Mouse (Mus musculus): Measurements from ENCODE around the gene 9230102O04Rik. TPM values are rescaled to one million over a fixed set of nuclear protein-coding genes. Genes with fewer than 3 reads are reported as not detected.
A peak's percentile ranks its signal among the peaks of the same experiment; 100 is the strongest.

9230102O04Rik gene
- polyA plus RNA-seq, 1 experiment from 2014 or later, result 4.0 TPM

DNA sequence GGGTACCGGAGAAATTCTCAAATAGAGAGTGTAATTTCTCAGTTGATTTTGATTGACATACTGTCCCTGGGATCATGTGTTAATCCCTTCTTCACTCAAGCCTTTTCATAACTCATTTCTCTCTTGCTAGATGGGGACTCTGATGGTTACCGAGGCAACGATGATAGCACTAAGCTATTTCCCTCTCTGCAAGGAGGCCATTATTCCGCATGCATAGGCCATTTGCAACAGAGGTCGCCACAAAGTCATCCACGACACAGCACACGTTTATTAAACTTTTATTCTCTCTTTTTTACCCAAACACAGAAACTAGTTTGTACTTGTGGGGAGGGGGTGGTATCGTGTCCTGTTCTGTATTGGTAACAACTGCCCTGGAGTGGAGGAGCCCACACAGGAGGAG, 8.5 kb upstream of the 9230102O04Rik start:
- ATAC-seq, result peak; percentile 57; the same call in 1 of the 2 replicates
- H3K9me3 ChIP-seq (replicated peaks; ENCODE audit: control insufficient read depth, low read length, poor library complexity, severe bottlenecking), result no peaks in the 10 kb centered on the region
- peaks cover 19% of the 10 kb centered on the region for H3K4me1 ChIP-seq (ENCODE audit: control insufficient read depth, insufficient read depth, low read length)
- peaks cover 20% of the 10 kb centered on the region for H3K27me3 ChIP-seq (ENCODE audit: control insufficient read depth, insufficient read depth, low read depth, low read length)
- H3K9ac ChIP-seq (ENCODE audit: low read depth, low read length), result no peak overlapping the region
- no peaks in the 10 kb centered on the region for H3K36me3 ChIP-seq (ENCODE audit: control insufficient read depth, insufficient read depth, low read length)
- WGBS, result 3% methylated on average over 8 of the region's 8 CpGs
- no peak overlapping the region for H3K4me2 ChIP-seq (ENCODE audit: low read length)
- no peak overlapping the region for H3K4me3 ChIP-seq (ENCODE audit: low read depth, low read length)
- no peak overlapping the region for H3K27ac ChIP-seq (ENCODE audit: low read length)

DNA sequence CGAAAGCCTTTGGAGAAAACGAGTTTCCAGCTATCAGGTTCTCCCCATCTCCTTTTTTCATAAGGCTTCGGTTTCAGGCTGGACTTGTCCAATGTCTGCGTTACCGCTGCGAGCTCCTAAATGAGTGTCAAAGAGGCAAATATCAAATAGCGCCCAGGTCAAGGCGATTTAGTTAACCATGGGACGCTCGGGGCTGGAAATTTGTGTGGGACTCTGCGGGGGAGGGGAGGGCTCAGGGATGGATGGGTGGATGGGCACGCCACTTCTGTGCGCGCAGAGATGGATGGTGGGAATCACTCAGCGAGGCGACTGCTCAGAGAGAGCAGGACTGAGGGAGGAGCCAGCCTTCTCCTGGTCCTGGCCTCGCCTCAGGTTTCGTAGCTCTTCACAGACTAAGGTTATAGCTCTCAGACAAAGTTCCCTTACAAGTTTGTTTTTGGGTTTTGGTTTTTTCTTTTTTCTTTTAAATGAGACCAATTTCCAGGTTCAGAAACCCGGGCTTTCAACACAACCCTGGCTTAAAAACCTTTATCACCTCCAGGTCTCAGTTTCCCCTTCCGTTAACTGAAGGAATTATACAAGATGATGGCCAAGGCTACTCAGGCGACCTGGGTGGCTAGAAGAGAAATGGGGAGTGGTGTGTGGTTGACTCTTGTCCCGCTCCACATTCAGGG, 6.9 kb upstream of the 9230102O04Rik start:
- under 1% methylated on average over 22 of the region's 22 CpGs for WGBS
- H3K4me3 ChIP-seq (ENCODE audit: low read depth, low read length), result 0 out of 2 replicates have a peak overlapping the region, but pooled peaks have one; percentile 14
- H3K27me3 ChIP-seq (ENCODE audit: control insufficient read depth, insufficient read depth, low read depth, low read length), result peaks cover 20% of the 10 kb centered on the region
- peak overlapping the region; percentile 50 for H3K4me2 ChIP-seq (ENCODE audit: low read length)
- H3K4me1 ChIP-seq (ENCODE audit: control insufficient read depth, insufficient read depth, low read length), result peaks cover 21% of the 10 kb centered on the region
- no peak overlapping the region for H3K27ac ChIP-seq (ENCODE audit: low read length)
- no peaks in the 10 kb centered on the region for H3K9me3 ChIP-seq (replicated peaks; ENCODE audit: control insufficient read depth, low read length, poor library complexity, severe bottlenecking)
- no peak overlapping the region; the same call in 1 of the 2 replicates for H3K9ac ChIP-seq (ENCODE audit: low read depth, low read length)
- ATAC-seq, result no peak; the same call in 1 of the 2 replicates
- no peaks in the 10 kb centered on the region for H3K36me3 ChIP-seq (ENCODE audit: control insufficient read depth, insufficient read depth, low read length)

DNA sequence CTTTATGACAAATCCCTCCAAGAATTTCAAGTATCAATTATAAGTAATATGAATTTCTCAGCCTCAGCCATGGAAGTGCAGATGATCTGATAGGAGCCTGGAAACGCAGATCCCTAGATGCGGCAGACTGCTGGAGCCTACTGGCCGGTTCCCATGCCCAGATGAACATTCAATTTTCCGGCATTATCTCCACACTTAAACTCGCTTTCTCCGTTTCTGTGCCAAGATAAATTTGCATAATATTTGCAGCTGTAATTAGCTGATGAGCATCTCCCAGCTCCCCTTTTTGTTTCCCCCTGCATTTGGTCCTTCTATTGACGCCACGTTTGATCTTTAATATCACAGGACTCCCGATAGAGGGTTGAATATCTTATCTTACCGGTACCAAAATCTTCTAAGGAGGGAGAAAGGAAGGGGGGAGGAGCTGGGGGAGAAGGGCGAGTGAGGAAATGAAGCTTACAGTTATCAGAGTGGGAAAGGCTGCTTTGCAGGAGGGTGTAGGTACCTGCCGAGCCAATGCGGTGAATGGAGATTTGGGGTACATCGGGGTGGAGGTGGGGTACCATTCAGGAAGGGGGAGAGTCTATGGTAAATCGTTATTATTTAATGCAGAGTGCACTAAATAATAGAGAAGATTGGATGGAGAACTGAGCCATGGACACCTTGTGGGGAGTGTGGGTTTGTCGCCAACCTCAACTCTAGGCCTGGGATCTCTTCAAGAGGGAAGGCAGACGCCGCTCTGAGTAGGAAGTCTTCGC, 5.7 kb upstream of the 9230102O04Rik start:
- peak overlapping the region; percentile 7; the same call in 1 of the 2 replicates for H3K4me2 ChIP-seq (ENCODE audit: low read length)

DNA sequence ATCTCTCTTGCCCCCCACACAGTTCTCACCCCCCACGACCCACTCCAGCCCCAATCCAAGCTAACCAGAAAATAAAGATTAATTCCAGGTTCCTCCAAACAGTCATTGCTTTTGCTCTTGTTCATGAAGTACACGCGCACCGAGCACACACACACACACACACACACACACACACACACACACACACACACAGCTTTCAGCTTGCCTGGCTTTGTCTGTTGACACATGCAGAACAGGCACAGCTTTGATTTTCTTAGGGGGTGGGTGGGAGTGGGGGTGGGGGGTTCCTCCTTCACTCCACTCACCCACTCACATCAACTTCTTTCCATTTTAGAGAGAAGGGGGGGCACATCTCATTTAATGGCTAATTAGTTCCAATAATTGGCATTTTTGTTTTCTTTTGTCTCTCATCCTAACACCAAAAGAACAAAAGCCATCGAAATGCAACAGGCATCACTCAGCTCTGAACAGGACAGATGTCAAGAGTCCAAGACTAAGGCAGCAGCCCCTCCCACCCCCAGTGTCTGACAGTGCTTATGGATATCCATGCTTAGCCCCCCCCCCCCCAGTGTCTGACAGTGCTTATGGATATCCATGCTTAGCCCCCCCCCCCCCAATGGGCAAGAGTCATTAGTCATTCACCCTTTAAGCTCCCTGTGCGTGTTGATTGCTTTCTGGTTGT, 4.1 kb upstream of the 9230102O04Rik start:
- Histone ChIP-seq H3K36me3 (ENCODE audit: control insufficient read depth, insufficient read depth, low read length) (no peaks in the 10 kb centered on the region), H3K27ac (ENCODE audit: low read length) (0 out of 2 replicates have a peak overlapping the region, but pooled peaks have one; percentile 58), H3K9ac (ENCODE audit: low read depth, low read length) (no peak overlapping the region), H3K27me3 (ENCODE audit: control insufficient read depth, insufficient read depth, low read depth, low read length) (peaks cover 38% of the 10 kb centered on the region), H3K4me3 (ENCODE audit: low read depth, low read length) (no peak overlapping the region), H3K9me3 (replicated peaks; ENCODE audit: control insufficient read depth, low read length, poor library complexity, severe bottlenecking) (no peaks in the 10 kb centered on the region), H3K4me1 (ENCODE audit: control insufficient read depth, insufficient read depth, low read length) (peaks cover 24% of the 10 kb centered on the region), H3K4me2 (ENCODE audit: low read length) (no peak overlapping the region)
- 0% methylated on average over 6 of the region's 6 CpGs for WGBS
- ATAC-seq, result no peak

More for the DNA sequence above, 5.7 kb upstream of the 9230102O04Rik start:
- Histone ChIP-seq H3K27ac (ENCODE audit: low read length) (peak overlapping the region; percentile 46), H3K27me3 (ENCODE audit: control insufficient read depth, insufficient read depth, low read depth, low read length) (peaks cover 27% of the 10 kb centered on the region), H3K4me3 (ENCODE audit: low read depth, low read length) (no peak overlapping the region), H3K9ac (ENCODE audit: low read depth, low read length) (no peak overlapping the region), H3K9me3 (replicated peaks; ENCODE audit: control insufficient read depth, low read length, poor library complexity, severe bottlenecking) (no peaks in the 10 kb centered on the region), H3K36me3 (ENCODE audit: control insufficient read depth, insufficient read depth, low read length) (no peaks in the 10 kb centered on the region), H3K4me1 (ENCODE audit: control insufficient read depth, insufficient read depth, low read length) (peaks cover 21% of the 10 kb centered on the region)
- WGBS, result 2% methylated on average over 19 of the region's 19 CpGs
- no peak for ATAC-seq

DNA sequence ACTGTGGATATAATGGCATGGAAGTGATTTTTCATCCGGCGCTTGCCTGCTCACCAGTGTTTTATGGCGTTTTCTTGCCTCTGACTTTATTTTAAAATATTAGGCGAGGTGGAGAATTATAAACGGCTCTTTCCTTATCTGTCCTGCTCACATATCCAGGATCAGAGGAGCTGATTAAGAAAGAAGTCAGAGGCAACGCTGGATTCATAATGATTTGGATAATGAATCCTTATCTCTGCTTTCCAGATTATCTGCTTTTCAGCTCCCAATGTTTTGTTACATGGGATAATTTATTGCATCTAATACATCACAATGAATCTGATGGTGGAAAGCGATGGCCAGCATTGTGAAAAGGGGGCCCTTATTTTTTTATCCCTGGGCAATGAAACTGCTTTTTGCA, 3.2 kb upstream of the 9230102O04Rik start:
- Histone ChIP-seq H3K27me3 (ENCODE audit: control insufficient read depth, insufficient read depth, low read depth, low read length) (peaks cover 38% of the 10 kb centered on the region), H3K4me2 (ENCODE audit: low read length) (no peak overlapping the region), H3K9me3 (replicated peaks; ENCODE audit: control insufficient read depth, low read length, poor library complexity, severe bottlenecking) (no peaks in the 10 kb centered on the region), H3K36me3 (ENCODE audit: control insufficient read depth, insufficient read depth, low read length) (no peaks in the 10 kb centered on the region), H3K27ac (ENCODE audit: low read length) (peak overlapping the region; percentile 7; the same call in 1 of the 2 replicates), H3K9ac (ENCODE audit: low read depth, low read length) (no peak overlapping the region), H3K4me1 (ENCODE audit: control insufficient read depth, insufficient read depth, low read length) (peaks cover 24% of the 10 kb centered on the region), H3K4me3 (ENCODE audit: low read depth, low read length) (no peak overlapping the region)
- no peak for ATAC-seq
- WGBS, result 5% methylated on average over 7 of the region's 7 CpGs

DNA sequence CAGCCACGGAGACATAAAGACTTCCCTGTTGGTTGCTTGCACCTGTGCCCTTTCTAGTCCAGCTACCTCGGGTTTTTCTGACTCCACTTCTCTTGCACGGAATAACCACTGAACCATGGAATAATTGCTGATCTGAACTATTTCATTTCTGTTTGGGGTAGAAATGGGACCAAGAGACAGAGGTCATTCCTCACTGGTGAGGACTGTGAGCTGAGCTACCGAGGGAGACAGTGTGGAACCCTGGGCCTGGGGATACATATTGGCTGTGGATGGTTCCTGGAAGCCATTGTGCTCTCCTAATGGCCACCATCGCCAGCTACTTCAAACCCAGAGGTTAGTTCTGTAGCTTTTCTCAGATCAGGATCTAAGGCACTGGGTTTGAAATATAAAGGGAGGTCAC, 1.6 kb upstream of the 9230102O04Rik start:
- 2% methylated on average over 5 of the region's 5 CpGs for WGBS
- Histone ChIP-seq H3K4me1 (ENCODE audit: control insufficient read depth, insufficient read depth, low read length) (peaks cover 13% of the 10 kb centered on the region), H3K27me3 (ENCODE audit: control insufficient read depth, insufficient read depth, low read depth, low read length) (peaks cover 37% of the 10 kb centered on the region), H3K4me2 (ENCODE audit: low read length) (no peak overlapping the region), H3K9me3 (replicated peaks; ENCODE audit: control insufficient read depth, low read length, poor library complexity, severe bottlenecking) (no peaks in the 10 kb centered on the region), H3K9ac (ENCODE audit: low read depth, low read length) (no peak overlapping the region), H3K36me3 (ENCODE audit: control insufficient read depth, insufficient read depth, low read length) (no peaks in the 10 kb centered on the region), H3K27ac (ENCODE audit: low read length) (no peak overlapping the region), H3K4me3 (ENCODE audit: low read depth, low read length) (no peak overlapping the region)
- no peak for ATAC-seq

DNA sequence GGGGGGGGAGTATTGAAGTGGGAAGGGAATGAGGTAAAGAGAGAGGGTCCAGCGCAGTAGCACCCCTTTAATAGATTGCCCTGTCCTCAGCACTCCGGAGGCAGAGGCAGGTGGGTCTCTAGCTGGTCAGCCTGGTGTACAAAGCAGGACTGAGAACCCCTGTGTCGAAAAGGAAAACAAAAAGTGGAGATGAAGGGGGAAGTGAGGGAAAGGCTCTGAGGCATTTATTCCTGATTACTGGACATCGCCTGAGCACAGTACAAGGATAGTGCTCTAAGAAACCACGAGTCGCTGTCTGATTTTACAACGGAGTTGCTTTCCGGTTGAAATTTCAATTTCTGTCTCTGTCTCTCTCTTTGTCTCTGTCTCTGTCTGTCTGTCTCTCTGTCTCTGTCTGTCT, 911 bp upstream of the 9230102O04Rik start:
- 2% methylated on average over 8 of the region's 8 CpGs for WGBS
- no peak overlapping the region for H3K27ac ChIP-seq (ENCODE audit: low read length)
- peaks cover 43% of the 10 kb centered on the region for H3K27me3 ChIP-seq (ENCODE audit: control insufficient read depth, insufficient read depth, low read depth, low read length)
- H3K4me1 ChIP-seq (ENCODE audit: control insufficient read depth, insufficient read depth, low read length), result peaks cover 9% of the 10 kb centered on the region
- no peaks in the 10 kb centered on the region for H3K9me3 ChIP-seq (replicated peaks; ENCODE audit: control insufficient read depth, low read length, poor library complexity, severe bottlenecking)
- no peak overlapping the region for H3K9ac ChIP-seq (ENCODE audit: low read depth, low read length)
- no peak for ATAC-seq
- peak overlapping the region; percentile 46 for H3K4me2 ChIP-seq (ENCODE audit: low read length)
- H3K4me3 ChIP-seq (ENCODE audit: low read depth, low read length), result no peak overlapping the region; the same call in 1 of the 2 replicates
- H3K36me3 ChIP-seq (ENCODE audit: control insufficient read depth, insufficient read depth, low read length), result no peaks in the 10 kb centered on the region

DNA sequence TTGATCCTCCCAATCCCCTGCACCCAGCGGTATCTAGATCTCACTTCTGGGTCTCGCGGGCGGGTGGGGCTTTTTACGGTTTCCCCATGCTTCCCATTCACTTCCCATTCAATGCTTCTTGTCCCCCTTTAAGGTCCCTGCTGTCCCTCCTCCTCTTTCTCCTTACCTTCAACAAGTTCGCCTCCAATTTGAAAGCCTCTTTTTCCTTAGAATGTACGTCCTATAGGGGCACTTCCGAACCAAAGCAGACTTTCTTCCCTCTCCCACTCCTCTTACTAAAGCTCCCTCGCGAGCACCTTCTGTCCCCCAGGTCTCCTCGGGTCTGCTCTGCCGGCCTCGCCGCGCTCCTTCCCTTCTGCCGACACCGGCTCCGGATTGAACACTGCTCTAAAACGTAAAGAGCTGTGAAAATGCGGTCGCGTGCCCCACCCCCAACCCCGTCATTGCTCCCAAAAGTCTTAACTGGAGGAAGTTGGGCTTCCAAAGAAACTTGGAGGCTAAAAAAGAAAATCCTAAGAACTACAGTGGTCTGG, 377 bp upstream of the 9230102O04Rik start, which contains the start of gene Gata3:
Gene Gata3, minus strand, starts transcription at position 384 of the 533 bp plus-strand sequence.
- ATAC-seq, result no peak
- WGBS, result under 1% methylated on average over 23 of the region's 23 CpGs
- Histone ChIP-seq H3K4me2 (ENCODE audit: low read length) (peak within 1 kb of the TSS; percentile 46), H3K4me1 (ENCODE audit: control insufficient read depth, insufficient read depth, low read length) (peaks cover 5% of the 10 kb centered on the region), H3K27ac (ENCODE audit: low read length) (peak within 1 kb of the TSS; percentile 54), H3K4me3 (ENCODE audit: low read depth, low read length) (peak within 1 kb of the TSS; percentile 31), H3K9ac (ENCODE audit: low read depth, low read length) (peak within 1 kb of the TSS; percentile 22; the same call in 1 of the 2 replicates), H3K36me3 (ENCODE audit: control insufficient read depth, insufficient read depth, low read length) (no peaks in the 10 kb centered on the region), H3K9me3 (replicated peaks; ENCODE audit: control insufficient read depth, low read length, poor library complexity, severe bottlenecking) (no peaks in the 10 kb centered on the region), H3K27me3 (ENCODE audit: control insufficient read depth, insufficient read depth, low read depth, low read length) (peaks cover 43% of the 10 kb centered on the region)

All from midbrain, embryonic 16.5 days (tissue).